Mouse (Mus musculus) limb, embryonic 11.5 days (tissue): ENCODE measurements at regions not wholly inside any gene's neighbourhood (a gene's known extent, or its start where the extent isn't known, plus 50 kb on each side); places are given as distances from the start of the nearest gene placed in this dataset.
A peak's percentile ranks its signal among the peaks of the same experiment; 100 is the strongest.

Source experiments
- ATAC-seq: fragments of 200-750 bp; cut with Nextera tagmentation; 2 replicates; pipeline ENCODE4 v1.8.0; 2017; ENCODE audit warnings: low read depth; ENCODE audit not compliant: insufficient number of reproducible peaks, low FRiP score, low TSS enrichment
- DNase-seq: peaks from one replicate; pipeline ENCODE4 v3.0.0-alpha.2; 2015; ENCODE audit warnings: low spot score
- H3K27ac ChIP-seq: fragments of 300-500 bp; sonication (generic); replicated peaks from 2 replicates; pipeline ENCODE4 v1.5.1; 2014; ENCODE audit warnings: low read depth, mild to moderate bottlenecking, low read length
- H3K27me3 ChIP-seq: fragments of 300-500 bp; sonication (generic); 2 replicates; pipeline ENCODE4 v1.6.1; 2014; ENCODE audit warnings: mild to moderate bottlenecking, low read length, mixed read lengths; ENCODE audit not compliant: control insufficient read depth, insufficient read depth
- H3K36me3 ChIP-seq: fragments of 300-500 bp; sonication (generic); 2 replicates; pipeline ENCODE4 v1.6.1; 2014; ENCODE audit warnings: mild to moderate bottlenecking, low read length, moderate library complexity, mixed read lengths; ENCODE audit not compliant: control insufficient read depth, insufficient read depth
- H3K4me1 ChIP-seq: fragments of 300-500 bp; sonication (generic); 2 replicates; pipeline ENCODE4 v1.6.1; 2014; ENCODE audit warnings: low read length, mixed read lengths; ENCODE audit not compliant: control insufficient read depth, insufficient read depth
- H3K4me2 ChIP-seq: fragments of 300-500 bp; sonication (generic); 2 replicates; pipeline ENCODE4 v1.6.1; 2014; ENCODE audit warnings: low read depth, mild to moderate bottlenecking, moderate library complexity; ENCODE audit not compliant: severe bottlenecking
- H3K4me3 ChIP-seq: fragments of 300-500 bp; sonication (generic); 2 replicates; pipeline ENCODE4 v1.5.1; 2014; ENCODE audit warnings: low read depth, low read length
- H3K9ac ChIP-seq: fragments of 300-500 bp; sonication (generic); 2 replicates; pipeline ENCODE4 v1.6.1; 2014; ENCODE audit warnings: mild to moderate bottlenecking, low read length
- H3K9me3 ChIP-seq: fragments of 300-500 bp; sonication (generic); 2 replicates; pipeline ENCODE4 v1.6.1; 2016; ENCODE audit warnings: low read length; ENCODE audit not compliant: control insufficient read depth
- WGBS: fragments of 180-500 bp; shearing (Covaris S2); extraction: QIAGEN DNeasy Blood & Tissue Kit; methylation state at CpG from one replicate; pipeline ENCODE4 v1.1.7; 2014; 5-methylcytosine and 5-hydroxymethylcytosine counted together

- Histone ChIP-seq H3K4me1 (peaks cover 16% of the 10 kb centered on the region), H3K27me3 (no peaks in the 10 kb centered on the region), H3K9ac (no peak overlapping the region), H3K9me3 (no peaks in the 10 kb centered on the region), H3K4me2 (no peak overlapping the region), H3K4me3 (no peak overlapping the region), H3K27ac (no peak overlapping the region; the same call in 1 of the 2 replicates), H3K36me3 (no peaks in the 10 kb centered on the region)
- no peak for DNase-seq
- ATAC-seq = no peak
- 62% methylated on average over 12 of the region's 12 CpGs for WGBS
These were observed 87.8 kb upstream of the Ccnd2 start for GRCm38 (mm10) chr6:127239529-127240471.

GRCm38 (mm10) chr6:127240472-127241375 is 88.7 kb upstream of the Ccnd2 start:
- Histone ChIP-seq H3K27me3 (no peaks in the 10 kb centered on the region), H3K4me3 (no peak overlapping the region), H3K4me2 (no peak overlapping the region), H3K4me1 (peaks cover 16% of the 10 kb centered on the region), H3K9ac (no peak overlapping the region), H3K36me3 (no peaks in the 10 kb centered on the region), H3K9me3 (no peaks in the 10 kb centered on the region), H3K27ac (peak overlapping the region; percentile 36; the same call in 1 of the 2 replicates)
- peak; percentile 40; the same call in 1 of the 2 replicates for ATAC-seq
- 81% methylated on average over 19 of the region's 19 CpGs for WGBS
- no peak for DNase-seq

- H3K27ac ChIP-seq = no peak overlapping the region
- H3K4me3 ChIP-seq = no peak overlapping the region
- no peaks in the 10 kb centered on the region for H3K36me3 ChIP-seq
- DNase-seq (no peak), ATAC-seq (no peak)
- no peaks in the 10 kb centered on the region for H3K27me3 ChIP-seq
- peaks cover 16% of the 10 kb centered on the region for H3K4me1 ChIP-seq
- H3K9ac ChIP-seq = no peak overlapping the region
- H3K9me3 ChIP-seq = no peaks in the 10 kb centered on the region
- WGBS = 62% methylated on average over 14 of the region's 14 CpGs
- no peak overlapping the region for H3K4me2 ChIP-seq
These were observed 89.9 kb upstream of the Ccnd2 start for GRCm38 (mm10) chr6:127241693-127242425.

GRCm38 (mm10) chr6:127243032-127243431 is 91.0 kb upstream of the Ccnd2 start:
- 77% methylated on average over 2 of the region's 2 CpGs for WGBS
- Histone ChIP-seq H3K36me3 (no peaks in the 10 kb centered on the region), H3K9me3 (no peaks in the 10 kb centered on the region), H3K27ac (no peak overlapping the region), H3K4me2 (no peak overlapping the region), H3K4me3 (no peak overlapping the region), H3K27me3 (no peaks in the 10 kb centered on the region), H3K4me1 (peaks cover 18% of the 10 kb centered on the region), H3K9ac (no peak overlapping the region)
- ATAC-seq (no peak), DNase-seq (no peak)

- ATAC-seq = no peak
- H3K4me2 ChIP-seq = no peak overlapping the region
- H3K27me3 ChIP-seq = no peaks in the 10 kb centered on the region
- H3K4me3 ChIP-seq = no peak overlapping the region
- no peaks in the 10 kb centered on the region for H3K9me3 ChIP-seq
- H3K36me3 ChIP-seq = no peaks in the 10 kb centered on the region
- no peak overlapping the region for H3K9ac ChIP-seq
- H3K4me1 ChIP-seq = peaks cover 18% of the 10 kb centered on the region
- no peak for DNase-seq
- H3K27ac ChIP-seq = no peak overlapping the region
- WGBS = 73% methylated on average over 4 of the region's 4 CpGs
These were observed 93.9 kb upstream of the Ccnd2 start for GRCm38 (mm10) chr6:127245814-127246440.

- no peak for DNase-seq
- Histone ChIP-seq H3K4me2 (no peak overlapping the region), H3K9me3 (no peaks in the 10 kb centered on the region), H3K4me1 (peaks cover 24% of the 10 kb centered on the region), H3K27me3 (no peaks in the 10 kb centered on the region), H3K36me3 (no peaks in the 10 kb centered on the region), H3K9ac (no peak overlapping the region), H3K4me3 (no peak overlapping the region), H3K27ac (no peak overlapping the region)
- WGBS = 52% methylated on average over 7 of the region's 7 CpGs
- ATAC-seq = no peak
These were observed 94.7 kb upstream of the Ccnd2 start for GRCm38 (mm10) chr6:127246730-127247129.

GRCm38 (mm10) chr6:127247343-127247742 is 95.3 kb upstream of the Ccnd2 start:
- no peaks in the 10 kb centered on the region for H3K9me3 ChIP-seq
- H3K27me3 ChIP-seq = no peaks in the 10 kb centered on the region
- no peaks in the 10 kb centered on the region for H3K36me3 ChIP-seq
- no peak overlapping the region for H3K4me3 ChIP-seq
- H3K4me2 ChIP-seq = no peak overlapping the region
- no peak overlapping the region for H3K9ac ChIP-seq
- no peak overlapping the region for H3K27ac ChIP-seq
- 23% methylated on average over 5 of the region's 5 CpGs for WGBS
- ATAC-seq (no peak), DNase-seq (no peak)
- peaks cover 24% of the 10 kb centered on the region for H3K4me1 ChIP-seq
